ENCODE assay signal across 14 mouse cellular contexts in genomic region chr10:9204096-9204495, GRCm38 (mm10).
DNase-seq lines count a peak whose midpoint lies in the region; ATAC-seq lines count a peak whose summit lies in the region.
"Had no signal": no experiment of that assay in that cellular context is flagged by ENCODE, and none has a peak within 500 bp of the region (broad histone marks: within the 10 kb centered on the region; RNA-seq: fewer than 3 reads in every experiment).

No protein-coding gene starts in this region.

- no peak for DNase-seq in forebrain, embryonic 10.5 days (ENCODE audit: extremely low spot score, low spot score)
- peak; percentile 29 to 31 for DNase-seq in frontal cortex, postnatal 10 days (ENCODE audit: low spot score in 2 of 2)
- DNase-seq in layer of hippocampus, postnatal 36 days, result peak; percentile 66 to 78
- DNase-seq in right cerebral cortex, postnatal 25 days, result peak; percentile 56
- no peak for DNase-seq in testis, postnatal 10 days (ENCODE audit: low spot score)
- DNase-seq in adrenal gland, postnatal 36 days, result no peak
- DNase-seq in urinary bladder, postnatal 4 days (ENCODE audit: low spot score in 2 of 2), result no peak
- DNase-seq: heart, adult 18-20 months; heart, postnatal 4 days; lung, postnatal 4 days had no signal

- H3K9ac ChIP-seq in forebrain, embryonic 16.5 days (replicated peaks; ENCODE audit: low read depth, low read length), result no peak overlapping the region
- H3K9ac ChIP-seq: liver, embryonic 15.5 days had no signal

- H3K4me1 ChIP-seq in forebrain, embryonic 16.5 days (replicated peaks; ENCODE audit: control insufficient read depth, insufficient read depth, low read length), result no peaks in the 10 kb centered on the region
- H3K4me1 ChIP-seq in forebrain, embryonic 10.5 days, result no peaks in the 10 kb centered on the region
- H3K4me1 ChIP-seq: embryonic facial prominence, embryonic 10.5 days; liver, embryonic 15.5 days had no signal

- no peaks in the 10 kb centered on the region for H3K36me3 ChIP-seq in forebrain, embryonic 16.5 days (ENCODE audit: control insufficient read depth, insufficient read depth)
- no peaks in the 10 kb centered on the region for H3K36me3 ChIP-seq in forebrain, embryonic 10.5 days (replicated peaks)
- H3K36me3 ChIP-seq: embryonic facial prominence, embryonic 10.5 days; liver, embryonic 15.5 days had no signal

- no peak overlapping the region for H3K4me2 ChIP-seq in forebrain, embryonic 16.5 days (ENCODE audit: low read length)
- H3K4me2 ChIP-seq: liver, embryonic 15.5 days had no signal

- no peaks in the 10 kb centered on the region for H3K27me3 ChIP-seq in forebrain, embryonic 16.5 days (replicated peaks; ENCODE audit: control insufficient read depth, insufficient read depth, low read length)
- no peaks in the 10 kb centered on the region for H3K27me3 ChIP-seq in forebrain, embryonic 10.5 days (ENCODE audit: poor library complexity, severe bottlenecking)
- H3K27me3 ChIP-seq: liver, embryonic 15.5 days had no signal

- ATAC-seq in forebrain, embryonic 16.5 days, result peak; percentile 59; the same call in 1 of the 2 replicates
- ATAC-seq: intestine, postnatal 0 days had no signal

- H3K27ac ChIP-seq in forebrain, embryonic 16.5 days (ENCODE audit: low read length), result no peak overlapping the region
- no peak overlapping the region for H3K27ac ChIP-seq in forebrain, embryonic 10.5 days
- H3K27ac ChIP-seq: embryonic facial prominence, embryonic 10.5 days; liver, embryonic 15.5 days had no signal

- 82% methylated on average over 8 of the region's 8 CpGs for WGBS in forebrain, embryonic 16.5 days
- 94% methylated on average over 8 of the region's 8 CpGs for WGBS in forebrain, embryonic 10.5 days

- no peaks in the 10 kb centered on the region for H3K9me3 ChIP-seq in forebrain, embryonic 16.5 days (ENCODE audit: control insufficient read depth, low read length)
- no peaks in the 10 kb centered on the region for H3K9me3 ChIP-seq in forebrain, embryonic 10.5 days
- H3K9me3 ChIP-seq: embryonic facial prominence, embryonic 10.5 days; liver, embryonic 15.5 days had no signal

- H3K4me3 ChIP-seq in forebrain, embryonic 16.5 days (replicated peaks; ENCODE audit: low read length), result no peak overlapping the region
- H3K4me3 ChIP-seq in forebrain, embryonic 10.5 days, result no peak overlapping the region
- H3K4me3 ChIP-seq: embryonic facial prominence, embryonic 10.5 days; liver, embryonic 15.5 days had no signal

Comparison
In these comparisons a context has a peak if more than half of its experiments do, and no peak if none do; other contexts are left out.
1. DNase-seq: peak in frontal cortex, postnatal 10 days (2 of 2), layer of hippocampus, postnatal 36 days (2 of 2) and right cerebral cortex, postnatal 25 days (single experiment); none in forebrain, embryonic 10.5 days (single experiment), testis, postnatal 10 days (single experiment), adrenal gland, postnatal 36 days (0 of 2) and urinary bladder, postnatal 4 days (0 of 2).